Mouse (Mus musculus) lung, postnatal 0 days (tissue): ENCODE data around the gene Six4. TPM values are rescaled to one million over a fixed set of nuclear protein-coding genes. Genes with fewer than 3 reads are reported as not detected.

Source experiments
- ATAC-seq: fragments of 200-750 bp; cut with Nextera tagmentation; 2 replicates; pipeline ENCODE4 v1.8.0; 2017; ENCODE audit warnings: moderate library complexity
- DNase-seq: peaks from one replicate; pipeline ENCODE4 v3.0.0-alpha.2; 2016; ENCODE audit warnings: low spot score
- H3K27ac ChIP-seq: fragments of 300-500 bp; sonication (generic); 2 replicates; pipeline ENCODE4 v1.5.1; 2014; ENCODE audit warnings: antibody characterized with exemption, mild to moderate bottlenecking, low read length, mixed read lengths
- H3K27me3 ChIP-seq: fragments of 300-500 bp; sonication (generic); replicated peaks from 2 replicates; pipeline ENCODE4 v1.6.1; 2014; ENCODE audit warnings: low read length, mixed read lengths; ENCODE audit not compliant: insufficient read depth
- H3K36me3 ChIP-seq: fragments of 300-500 bp; sonication (generic); 2 replicates; pipeline ENCODE4 v1.6.1; 2014; ENCODE audit warnings: low read length, mixed read lengths; ENCODE audit not compliant: insufficient read depth
- H3K4me1 ChIP-seq: fragments of 300-500 bp; sonication (generic); 2 replicates; pipeline ENCODE4 v1.6.1; 2014; ENCODE audit warnings: antibody characterized with exemption, low read depth, low read length, mixed read lengths; ENCODE audit not compliant: insufficient read depth
- H3K4me2 ChIP-seq: fragments of 300-500 bp; sonication (generic); replicated peaks from 2 replicates; pipeline ENCODE4 v1.6.1; 2014; ENCODE audit warnings: low read depth, mild to moderate bottlenecking, low read length, moderate library complexity, mixed read lengths
- H3K4me3 ChIP-seq: fragments of 300-500 bp; sonication (generic); 2 replicates; pipeline ENCODE4 v1.5.1; 2014; ENCODE audit warnings: low read depth, low read length
- H3K9ac ChIP-seq: fragments of 300-500 bp; sonication (generic); replicated peaks from 2 replicates; pipeline ENCODE4 v1.6.1; 2014; ENCODE audit warnings: low read depth, mild to moderate bottlenecking
- H3K9me3 ChIP-seq: fragments of 300-500 bp; sonication (generic); 2 replicates; pipeline ENCODE4 v1.6.1; 2016; ENCODE audit warnings: low read length, mixed read lengths
- CTCF ChIP-seq: IDR thresholded peaks from 2 replicates; pipeline ENCODE4 v1.5.1; 2016; ENCODE audit warnings: antibody characterized with exemption, mild to moderate bottlenecking
- EP300 ChIP-seq: IDR thresholded peaks from 2 replicates; pipeline ENCODE4 v1.6.1; 2016; ENCODE audit warnings: antibody characterized with exemption, mild to moderate bottlenecking, control low read depth
- WGBS: fragments of 180-500 bp; shearing (Covaris S2); extraction: QIAGEN DNeasy Blood & Tissue Kit; methylation state at CpG from one replicate; pipeline ENCODE4 v1.1.7; 2014; 5-methylcytosine and 5-hydroxymethylcytosine counted together
- polyA plus RNA-seq: library from polyadenylated mRNA; unstranded; fragments of >200 nt; fragmentation: Nextera tagmentation; extraction: Ambion mirVana; gene quantifications from 2 replicates; pipeline ENCODE4 v1.2.1, GENCODE M21; 2015

Six4 gene
- polyA plus RNA-seq, 1 experiment from 2014 or later, result 0.88 TPM

GRCm38 (mm10) chr12:73060805-73061410 lies 52.3 kb downstream of the Six4 start:
- TF ChIP-seq EP300 (no peak), CTCF (no peak)
- no peak overlapping the region for H3K27ac ChIP-seq
- DNase-seq, result no peak
- no peak; the same call in 1 of the 2 replicates for ATAC-seq
- no peaks in the 10 kb centered on the region for H3K4me1 ChIP-seq
- H3K27me3 ChIP-seq, result no peaks in the 10 kb centered on the region
- WGBS, result 36% methylated on average over 9 of the region's 9 CpGs
- H3K4me2 ChIP-seq, result no peak overlapping the region
- H3K4me3 ChIP-seq, result no peak overlapping the region
- H3K36me3 ChIP-seq, result no peaks in the 10 kb centered on the region
- H3K9ac ChIP-seq, result no peak overlapping the region
- H3K9me3 ChIP-seq, result no peaks in the 10 kb centered on the region

DNA sequence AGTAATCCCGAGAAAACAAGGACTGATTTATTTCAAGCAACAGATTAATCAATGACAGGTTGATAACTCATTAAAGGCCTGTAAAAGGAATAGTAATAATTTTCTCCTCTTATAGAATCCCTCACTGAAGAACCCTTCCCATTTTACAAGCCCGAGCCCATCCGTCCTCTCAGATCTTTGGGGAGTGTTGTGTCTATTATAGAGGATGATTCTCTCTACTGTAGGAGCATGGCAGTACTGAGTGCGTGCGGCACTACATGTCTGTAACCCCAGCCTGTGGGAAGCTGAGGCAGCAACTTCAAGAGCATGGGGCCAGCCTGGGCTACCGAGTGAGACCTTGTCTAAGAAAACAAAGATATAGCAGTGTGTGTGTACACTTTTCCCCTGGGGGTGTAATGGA lies 55.8 kb downstream of the Six4 start:
- WGBS, result 87% methylated on average over 6 of the region's 6 CpGs
- no peak for ATAC-seq
- no peaks in the 10 kb centered on the region for H3K36me3 ChIP-seq
- no peak overlapping the region for H3K4me3 ChIP-seq
- no peak overlapping the region for H3K4me2 ChIP-seq
- peaks cover 7% of the 10 kb centered on the region; the same call in 1 of the 2 replicates for H3K4me1 ChIP-seq
- TF ChIP-seq CTCF (no peak), EP300 (no peak)
- H3K27me3 ChIP-seq, result peaks cover 12% of the 10 kb centered on the region
- no peak for DNase-seq
- no peak overlapping the region for H3K27ac ChIP-seq
- no peak overlapping the region for H3K9ac ChIP-seq
- no peaks in the 10 kb centered on the region for H3K9me3 ChIP-seq

DNA sequence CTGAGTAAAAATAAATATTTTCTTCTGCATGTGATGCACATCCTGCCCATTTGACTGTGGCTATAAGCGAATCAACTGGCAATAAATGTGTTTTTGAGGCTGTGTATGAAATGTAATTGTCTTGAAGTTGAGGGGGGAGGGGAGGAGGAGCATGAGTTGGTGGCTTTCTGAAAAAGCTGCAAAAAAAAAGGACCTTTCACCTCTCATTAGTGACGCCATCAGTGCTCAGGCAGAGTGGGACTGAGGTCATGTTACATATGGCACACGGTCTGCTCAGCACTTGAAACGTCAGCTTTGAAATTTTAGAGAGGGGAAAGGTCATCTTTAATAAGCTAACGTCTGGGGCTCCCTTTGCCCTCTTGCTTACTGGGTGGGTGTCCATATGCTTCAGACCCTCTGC lies 57.8 kb downstream of the Six4 start:
- no peak for TF ChIP-seq CTCF
- no peak for TF ChIP-seq EP300

DNA sequence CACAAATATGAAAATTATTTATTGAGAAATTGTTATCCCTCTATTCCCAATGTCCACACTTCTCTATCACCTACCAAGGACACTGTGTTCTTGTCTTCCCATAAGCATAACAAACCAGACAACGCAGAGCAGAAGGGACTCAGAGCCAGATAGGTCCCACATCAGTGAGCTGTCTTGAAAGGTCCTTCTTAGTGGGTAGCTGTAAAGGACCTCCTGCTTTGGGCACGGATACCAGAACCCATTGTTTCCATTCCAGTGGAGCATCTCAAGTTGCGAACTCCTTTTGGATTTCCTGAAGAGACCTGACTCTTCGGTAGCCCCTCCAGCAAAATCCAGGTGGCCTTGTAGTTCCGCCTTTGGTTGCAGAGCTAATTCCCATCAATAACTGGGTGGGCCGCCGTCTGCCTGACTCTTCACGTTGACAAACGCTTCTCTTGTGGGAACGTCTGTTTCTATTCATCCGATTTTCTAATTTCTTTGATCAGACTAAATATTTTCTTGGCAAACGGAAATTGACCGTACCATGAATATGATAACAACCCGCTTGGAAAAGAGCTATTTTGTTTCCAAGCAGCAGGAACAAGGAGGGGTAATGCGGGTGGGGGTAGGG lies 58.6 kb downstream of the Six4 start:
- no peak overlapping the region; the same call in 1 of the 2 replicates for H3K4me3 ChIP-seq
- ATAC-seq (no peak), DNase-seq (no peak)
- no peak overlapping the region for H3K27ac ChIP-seq
- H3K4me2 ChIP-seq, result peak overlapping the region; percentile 85; the same call in 1 of the 2 replicates
- H3K9ac ChIP-seq, result no peak overlapping the region
- peaks cover 7% of the 10 kb centered on the region; the same call in 1 of the 2 replicates for H3K4me1 ChIP-seq
- TF ChIP-seq EP300 (no peak), CTCF (no peak)
- H3K9me3 ChIP-seq, result no peaks in the 10 kb centered on the region
- peaks cover 39% of the 10 kb centered on the region for H3K27me3 ChIP-seq
- whole genome bisulfite sequencing, result 40% methylated on average over 15 of the region's 15 CpGs
- no peaks in the 10 kb centered on the region for H3K36me3 ChIP-seq

More for the DNA sequence above, 57.8 kb downstream of the Six4 start:
- H3K4me3 ChIP-seq, result no peak overlapping the region
- ATAC-seq (no peak), DNase-seq (no peak)
- no peaks in the 10 kb centered on the region for H3K36me3 ChIP-seq
- H3K27me3 ChIP-seq, result peaks cover 32% of the 10 kb centered on the region
- no peak overlapping the region for H3K9ac ChIP-seq
- H3K9me3 ChIP-seq, result no peaks in the 10 kb centered on the region
- no peak overlapping the region for H3K27ac ChIP-seq
- H3K4me1 ChIP-seq, result peaks cover 7% of the 10 kb centered on the region; the same call in 1 of the 2 replicates
- no peak overlapping the region for H3K4me2 ChIP-seq
- 16% methylated on average over 5 of the region's 5 CpGs for WGBS

- peaks cover 49% of the 10 kb centered on the region for H3K27me3 ChIP-seq
- TF ChIP-seq EP300 (no peak), CTCF (peak; percentile 76)
- H3K4me3 ChIP-seq, result peak within 1 kb of the TSS; percentile 49
- no peak within 1 kb of the TSS for H3K9ac ChIP-seq
- H3K27ac ChIP-seq, result no peak within 1 kb of the TSS
- DNase-seq (peak; percentile 95), ATAC-seq (peak; percentile 98)
- peaks cover 7% of the 10 kb centered on the region; the same call in 1 of the 2 replicates for H3K4me1 ChIP-seq
- H3K4me2 ChIP-seq, result peak within 1 kb of the TSS; percentile 85
- no peaks in the 10 kb centered on the region for H3K9me3 ChIP-seq
- H3K36me3 ChIP-seq, result no peaks in the 10 kb centered on the region
- 2% methylated on average over 34 of the region's 42 CpGs for WGBS
Observed at GRCm38 (mm10) chr12:73053668-73054241, 59.5 kb downstream of the Six4 start, which contains the start of gene Six1. Six1 (minus strand) TSS chr12:73053887.
